Mouse (Mus musculus) gastrocnemius, adult 2 months (tissue): ENCODE results near the gene Gngt1. TPM values are rescaled to one million over a fixed set of nuclear protein-coding genes. Genes with fewer than 3 reads are reported as not detected.

Source experiments
- DNase-seq: peaks from one replicate; pipeline ENCODE4 v3.0.0; 2022
- H3K27ac ChIP-seq: fragments of 200-600 bp; 2 replicates; pipeline ENCODE4 v1.8.1; 2022; ENCODE audit warnings: mild to moderate bottlenecking
- H3K4me3 ChIP-seq: fragments of 200-600 bp; 2 replicates; pipeline ENCODE4 v1.8.1; 2022; ENCODE audit warnings: mild to moderate bottlenecking, moderate library complexity
- CTCF ChIP-seq: fragments of 200-600 bp; IDR thresholded peaks from 2 replicates; pipeline ENCODE4 v1.8.1; 2022; ENCODE audit warnings: antibody characterized with exemption, mild to moderate bottlenecking, moderate library complexity
- intact Hi-C: fragments of 180-260 bp; cut with DNase I; formaldehyde crosslinking; loops from one replicate; pipeline ENCODE4 v1.15.1; 2025
- long read RNA-seq, 2 experiments: library from polyadenylated mRNA; stranded (forward); transcript quantifications; one replicate each; pipeline ENCODE4 v2.0.0; 2021
- total RNA-seq, 2 experiments: library from RNA; stranded (reverse); gene quantifications; 2 replicates each; pipeline ENCODE4 v1.2.3; 2021

Gene Gngt1
- not detected for total RNA-seq
- long read RNA-seq, experiment 1: 0 reads
- long read RNA-seq, experiment 2: 0 reads

- intact Hi-C loops: no loop called here
- Histone ChIP-seq H3K27ac (no peak within 1 kb of the TSS), H3K4me3 (no peak within 1 kb of the TSS)
- DNase-seq: no peak
- TF ChIP-seq CTCF: no peak
Observed at GRCm38 (mm10) chr6:3993492-3993891, at the start of gene Gngt1. Gene Gngt1 (plus strand): TSS chr6:3993792.

- intact Hi-C loops: no loop called here
- no peak overlapping the region for H3K27ac ChIP-seq
- H3K4me3 ChIP-seq: no peak overlapping the region
- no peak for TF ChIP-seq CTCF
- DNase-seq: no peak
Observed at GRCm38 (mm10) chr6:3954969-3955368, 38.6 kb upstream of the Gngt1 start.

- Histone ChIP-seq H3K4me3 (peak overlapping the region; percentile 71), H3K27ac (peak overlapping the region; percentile 75)
- intact Hi-C loops: no loop called here
- DNase-seq: peak; percentile 41
- no peak for TF ChIP-seq CTCF
Observed at GRCm38 (mm10) chr6:3967676-3968626, 25.6 kb upstream of the Gngt1 start.

GRCm38 (mm10) chr6:3973679-3974078 lies 19.9 kb upstream of the Gngt1 start:
- H3K27ac ChIP-seq: no peak overlapping the region
- DNase-seq: no peak
- intact Hi-C loops: no loop called here
- no peak overlapping the region for H3K4me3 ChIP-seq
- no peak for TF ChIP-seq CTCF

GRCm38 (mm10) chr6:3982661-3983284 lies 10.8 kb upstream of the Gngt1 start:
- intact Hi-C loops: no loop called here
- Histone ChIP-seq H3K4me3 (no peak overlapping the region), H3K27ac (no peak overlapping the region)
- no peak for TF ChIP-seq CTCF
- DNase-seq: no peak

- H3K27ac ChIP-seq: no peak within 1 kb of the TSS
- intact Hi-C loops: no loop called here
- no peak for DNase-seq
- TF ChIP-seq CTCF: no peak
- no peak within 1 kb of the TSS for H3K4me3 ChIP-seq
Observed at GRCm38 (mm10) chr6:3988750-3989149, 4.8 kb upstream of the Gngt1 start, which contains the start of gene Tfpi2. Gene Tfpi2 (minus strand): TSS chr6:3988919.

- DNase-seq: no peak
- intact Hi-C loops: no loop called here
- TF ChIP-seq CTCF: no peak
- H3K4me3 ChIP-seq: no peak overlapping the region
- H3K27ac ChIP-seq: no peak overlapping the region
Observed at GRCm38 (mm10) chr6:3998089-3998488, 4.5 kb downstream of the Gngt1 start.

GRCm38 (mm10) chr6:3999296-3999695 lies 5.7 kb downstream of the Gngt1 start:
- Histone ChIP-seq H3K4me3 (no peak overlapping the region), H3K27ac (no peak overlapping the region)
- TF ChIP-seq CTCF: no peak
- intact Hi-C loops: no loop called here
- no peak for DNase-seq

- no peak for TF ChIP-seq CTCF
- no peak overlapping the region for H3K27ac ChIP-seq
- intact Hi-C loops: loop anchor here (5.0 kb wide), 1 partner anchor 87 kb away; the partner anchor contains the start of gene Bet1
- no peak for DNase-seq
- no peak overlapping the region for H3K4me3 ChIP-seq
Observed at GRCm38 (mm10) chr6:4000716-4001115, 7.1 kb downstream of the Gngt1 start.

GRCm38 (mm10) chr6:4003445-4003844 lies 9.9 kb downstream of the Gngt1 start:
- no peak for TF ChIP-seq CTCF
- H3K27ac ChIP-seq: peak overlapping the region; percentile 92
- no peak for DNase-seq
- intact Hi-C loops: loop anchor here (5.0 kb wide), 1 partner anchor 84 kb away; the partner anchor contains the start of gene Bet1
- H3K4me3 ChIP-seq: peak overlapping the region; percentile 81

- intact Hi-C loops: loop anchor here (5.0 kb wide), 1 partner anchor 83 kb away; the partner anchor contains the start of gene Bet1
- peak; percentile 90 for DNase-seq
- Histone ChIP-seq H3K27ac (peak within 1 kb of the TSS; percentile 92), H3K4me3 (peak within 1 kb of the TSS; percentile 81)
- no peak for TF ChIP-seq CTCF
Observed at GRCm38 (mm10) chr6:4003890-4004306, 10.3 kb downstream of the Gngt1 start, which contains the start of gene Gng11. Gene Gng11 (plus strand): TSS chr6:4003904.

- DNase-seq: no peak
- no peak for TF ChIP-seq CTCF
- peak overlapping the region; percentile 92 for H3K27ac ChIP-seq
- peak overlapping the region; percentile 81 for H3K4me3 ChIP-seq
- intact Hi-C loops: loop anchor here (5.0 kb wide), 1 partner anchor 82 kb away; the partner anchor contains the start of gene Bet1
Observed at GRCm38 (mm10) chr6:4004808-4005207, 11.2 kb downstream of the Gngt1 start.
